Mouse (Mus musculus): ENCODE measurements around the gene Sycp3. TPM values are rescaled to one million over a fixed set of nuclear protein-coding genes. Genes with fewer than 3 reads are reported as not detected.

The Sycp3 gene
- polyA plus RNA-seq, 1 experiment from 2014 or later: not detected

DNA sequence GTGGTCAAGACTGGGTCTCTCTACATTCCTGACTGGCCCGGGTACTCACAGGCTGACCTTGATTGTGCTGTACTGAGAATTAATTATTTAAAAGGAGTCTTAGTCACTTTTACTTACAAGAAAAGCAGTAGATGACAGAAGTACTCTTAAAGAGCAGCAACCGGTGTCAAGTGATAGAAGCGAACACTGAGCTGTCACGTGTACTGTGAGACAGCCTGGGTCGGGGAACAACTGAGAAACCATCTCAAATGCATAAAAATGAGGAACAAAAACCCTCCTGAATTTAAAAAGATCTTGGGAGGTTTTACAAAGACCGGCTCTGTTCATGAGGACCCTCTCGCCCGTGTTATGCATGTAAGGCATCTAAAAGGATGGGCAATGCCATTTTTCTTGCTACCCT is 33.3 kb downstream of the Sycp3 start:
- Histone ChIP-seq H3K27ac (ENCODE audit: low read length) (no peak overlapping the region), H3K27me3 (ENCODE audit: control insufficient read depth, insufficient read depth, low read length) (no peaks in the 10 kb centered on the region), H3K4me2 (ENCODE audit: low read depth, low read length) (no peak overlapping the region), H3K9me3 (replicated peaks; ENCODE audit: control insufficient read depth, low read length) (no peaks in the 10 kb centered on the region), H3K4me1 (ENCODE audit: control insufficient read depth, insufficient read depth, low read length) (no peaks in the 10 kb centered on the region), H3K9ac (ENCODE audit: low read length) (no peak overlapping the region), H3K36me3 (ENCODE audit: control insufficient read depth, insufficient read depth, low read length) (no peaks in the 10 kb centered on the region), H3K4me3 (replicated peaks; ENCODE audit: low read length) (no peak overlapping the region)
- 81% methylated on average over 8 of the region's 8 CpGs for WGBS
- no peak for ATAC-seq (ENCODE audit: insufficient read depth, low FRiP score)

DNA sequence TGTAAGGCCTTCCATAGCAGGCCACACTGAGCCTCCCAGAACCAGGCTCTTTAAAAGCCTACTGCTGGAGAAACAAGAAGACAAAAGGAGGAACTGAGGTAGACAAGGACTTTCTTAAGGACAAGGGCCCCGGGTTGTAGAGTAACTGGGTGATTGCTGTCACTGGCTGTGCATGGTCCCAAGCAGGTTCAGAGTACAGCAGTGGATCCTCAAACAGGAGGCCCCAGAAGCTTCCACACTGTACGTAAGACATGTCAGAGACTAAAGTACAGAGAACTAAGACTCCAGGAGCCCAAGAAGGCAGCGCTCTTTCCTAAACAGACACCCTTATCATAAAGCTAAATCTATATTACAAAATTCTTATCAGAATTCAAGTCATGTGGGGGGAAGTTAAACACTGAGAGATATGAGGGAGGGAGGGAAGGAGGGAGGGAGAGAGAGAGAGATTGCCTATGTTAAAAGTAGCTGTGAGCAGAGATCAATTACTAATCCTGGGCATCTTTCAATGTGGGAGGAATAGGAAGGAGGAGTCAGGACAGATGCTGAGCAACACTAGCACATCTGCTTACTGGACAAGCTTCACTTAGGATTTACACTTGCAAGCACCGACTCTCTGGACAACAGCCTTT is 35.7 kb downstream of the Sycp3 start:
- no peaks in the 10 kb centered on the region for H3K27me3 ChIP-seq (ENCODE audit: control insufficient read depth, insufficient read depth, low read length)
- no peaks in the 10 kb centered on the region for H3K9me3 ChIP-seq (replicated peaks; ENCODE audit: control insufficient read depth, low read length)
- H3K36me3 ChIP-seq (ENCODE audit: control insufficient read depth, insufficient read depth, low read length): no peaks in the 10 kb centered on the region
- H3K9ac ChIP-seq (ENCODE audit: low read length): no peak overlapping the region
- no peak for ATAC-seq (ENCODE audit: insufficient read depth, low FRiP score)
- H3K4me3 ChIP-seq (replicated peaks; ENCODE audit: low read length): no peak overlapping the region
- 76% methylated on average over 4 of the region's 4 CpGs for WGBS
- H3K4me2 ChIP-seq (ENCODE audit: low read depth, low read length): no peak overlapping the region
- H3K27ac ChIP-seq (ENCODE audit: low read length): no peak overlapping the region
- no peaks in the 10 kb centered on the region for H3K4me1 ChIP-seq (ENCODE audit: control insufficient read depth, insufficient read depth, low read length)

DNA sequence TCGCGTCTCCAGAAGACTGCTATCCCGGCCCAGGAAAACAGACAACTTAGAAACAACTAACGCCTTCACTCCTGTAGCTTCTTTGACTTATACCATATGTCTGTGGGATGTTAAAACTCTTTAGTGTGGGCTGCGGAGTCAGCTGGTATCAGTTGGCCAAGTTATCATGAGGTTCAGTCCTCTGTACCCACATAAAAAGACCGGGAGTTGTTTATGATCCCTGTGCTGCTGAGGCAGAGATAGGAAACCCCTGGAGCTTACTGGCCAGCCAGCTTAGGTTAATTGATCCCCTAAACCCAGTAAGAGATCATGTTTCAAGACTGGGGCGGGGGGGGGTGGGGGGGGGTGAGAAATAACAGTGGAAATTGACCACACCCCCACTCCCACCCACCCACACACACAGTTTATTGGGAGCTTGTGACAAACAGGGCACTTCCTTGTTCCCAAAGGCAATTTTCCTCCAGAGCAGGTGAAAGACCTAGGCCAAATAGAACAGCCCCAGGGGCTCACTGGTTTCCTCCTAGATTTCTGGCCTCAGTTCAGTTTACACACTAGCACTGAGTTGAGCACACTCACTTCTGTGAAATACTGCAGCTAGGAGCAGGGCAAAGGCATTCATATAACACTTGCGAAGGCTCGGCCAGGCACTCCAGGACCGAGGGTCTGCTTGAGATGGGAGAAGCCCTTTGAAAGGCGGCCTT is 37.6 kb downstream of the Sycp3 start:
- Histone ChIP-seq H3K27me3 (ENCODE audit: control insufficient read depth, insufficient read depth, low read length) (no peaks in the 10 kb centered on the region), H3K36me3 (ENCODE audit: control insufficient read depth, insufficient read depth, low read length) (no peaks in the 10 kb centered on the region), H3K4me3 (replicated peaks; ENCODE audit: low read length) (no peak overlapping the region), H3K9me3 (replicated peaks; ENCODE audit: control insufficient read depth, low read length) (no peaks in the 10 kb centered on the region), H3K4me1 (ENCODE audit: control insufficient read depth, insufficient read depth, low read length) (0 out of 2 replicates have a peak, but pooled peaks cover 3% of the 10 kb centered on the region), H3K9ac (ENCODE audit: low read length) (no peak overlapping the region), H3K4me2 (ENCODE audit: low read depth, low read length) (no peak overlapping the region), H3K27ac (ENCODE audit: low read length) (no peak overlapping the region)
- WGBS: 57% methylated on average over 11 of the region's 11 CpGs
- ATAC-seq (ENCODE audit: insufficient read depth, low FRiP score): no peak

- peaks cover 17% of the 10 kb centered on the region for H3K4me1 ChIP-seq (ENCODE audit: control insufficient read depth, insufficient read depth, low read length)
- no peaks in the 10 kb centered on the region for H3K36me3 ChIP-seq (ENCODE audit: control insufficient read depth, insufficient read depth, low read length)
- no peak overlapping the region for H3K9ac ChIP-seq (ENCODE audit: low read length)
- ATAC-seq (ENCODE audit: insufficient read depth, low FRiP score): no peak
- H3K9me3 ChIP-seq (replicated peaks; ENCODE audit: control insufficient read depth, low read length): no peaks in the 10 kb centered on the region
- H3K27me3 ChIP-seq (ENCODE audit: control insufficient read depth, insufficient read depth, low read length): no peaks in the 10 kb centered on the region
- 53% methylated on average over 5 of the region's 5 CpGs for WGBS
- no peak overlapping the region for H3K27ac ChIP-seq (ENCODE audit: low read length)
- no peak overlapping the region for H3K4me3 ChIP-seq (replicated peaks; ENCODE audit: low read length)
- no peak overlapping the region for H3K4me2 ChIP-seq (ENCODE audit: low read depth, low read length)
Observed at GRCm38 (mm10) chr10:88499993-88500392, 40.6 kb downstream of the Sycp3 start.

DNA sequence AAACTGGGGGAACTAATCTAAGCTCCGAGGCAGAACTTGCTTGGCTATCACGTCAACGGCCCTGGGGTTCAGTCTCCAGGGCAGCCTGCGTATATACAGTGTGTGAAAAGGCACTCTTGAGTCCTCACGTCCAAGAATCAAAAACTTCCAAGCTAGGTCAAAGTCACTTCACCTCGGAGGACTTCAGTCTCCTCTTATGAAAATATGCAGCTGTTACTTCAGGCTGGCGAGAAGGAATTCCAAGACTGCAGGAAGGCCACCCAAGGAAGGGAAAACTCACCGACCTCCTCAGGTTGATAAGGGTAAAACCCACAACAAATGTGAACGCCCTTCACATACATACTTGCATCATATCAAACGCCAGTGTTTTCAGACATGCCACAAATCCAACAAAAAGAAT is 42.0 kb downstream of the Sycp3 start:
- 49% methylated on average over 10 of the region's 10 CpGs for WGBS
- no peak overlapping the region for H3K27ac ChIP-seq (ENCODE audit: low read length)

DNA sequence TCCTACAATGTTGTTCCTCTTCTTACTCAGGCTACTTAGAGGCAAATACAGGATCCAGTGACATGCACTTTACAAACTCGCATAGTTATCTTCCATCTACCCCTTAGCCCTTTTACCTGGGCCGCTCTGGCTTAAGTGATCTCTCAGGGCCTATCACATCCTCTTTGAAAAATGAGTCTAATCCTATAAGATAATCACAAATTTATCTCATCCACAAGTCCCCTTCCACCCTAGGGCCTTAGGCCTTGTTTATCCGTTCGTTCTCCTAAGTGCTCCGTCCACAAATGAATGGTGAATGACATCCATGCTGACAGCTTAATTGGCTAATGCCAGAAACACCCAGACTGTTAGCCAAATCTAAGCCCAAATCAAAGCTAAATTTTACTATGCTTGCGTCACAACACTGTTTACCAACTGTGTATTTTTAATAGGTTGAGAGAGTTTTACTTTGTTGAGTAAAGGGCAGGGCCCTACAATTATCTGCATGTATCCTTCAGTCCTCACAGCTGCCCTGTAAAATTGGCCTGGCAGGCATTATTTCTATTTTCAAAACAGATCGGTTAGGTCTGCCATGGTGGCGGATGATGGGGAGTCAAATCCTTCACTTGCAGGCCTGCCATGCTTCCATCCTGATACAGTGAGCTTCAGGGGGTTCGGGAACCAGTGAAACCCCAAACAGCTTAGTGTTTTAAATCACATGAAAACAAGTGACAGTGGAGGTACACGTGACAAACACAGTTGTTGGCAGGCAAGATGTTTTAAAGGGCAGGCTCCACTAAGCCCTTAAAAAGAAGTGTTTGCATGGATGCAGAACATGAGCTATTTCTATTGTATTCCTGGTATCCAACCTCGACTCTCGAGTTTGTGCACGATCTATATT is 42.8 kb downstream of the Sycp3 start:
- Histone ChIP-seq H3K9ac (ENCODE audit: low read length) (no peak overlapping the region), H3K4me2 (ENCODE audit: low read depth, low read length) (peak overlapping the region; percentile 21; the same call in 1 of the 2 replicates), H3K4me1 (ENCODE audit: control insufficient read depth, insufficient read depth, low read length) (peaks cover 21% of the 10 kb centered on the region), H3K4me3 (replicated peaks; ENCODE audit: low read length) (0 out of 2 replicates have a peak overlapping the region, but pooled peaks have one; percentile 1), H3K27ac (ENCODE audit: low read length) (no peak overlapping the region), H3K27me3 (ENCODE audit: control insufficient read depth, insufficient read depth, low read length) (no peaks in the 10 kb centered on the region), H3K36me3 (ENCODE audit: control insufficient read depth, insufficient read depth, low read length) (no peaks in the 10 kb centered on the region), H3K9me3 (replicated peaks; ENCODE audit: control insufficient read depth, low read length) (no peaks in the 10 kb centered on the region)
- 73% methylated on average over 13 of the region's 13 CpGs for WGBS
- no peak for ATAC-seq (ENCODE audit: insufficient read depth, low FRiP score)

More for the DNA sequence above, 42.0 kb downstream of the Sycp3 start:
- no peak overlapping the region for H3K4me3 ChIP-seq (replicated peaks; ENCODE audit: low read length)
- H3K9ac ChIP-seq (ENCODE audit: low read length): no peak overlapping the region
- no peak for ATAC-seq (ENCODE audit: insufficient read depth, low FRiP score)
- H3K4me2 ChIP-seq (ENCODE audit: low read depth, low read length): no peak overlapping the region
- no peaks in the 10 kb centered on the region for H3K9me3 ChIP-seq (replicated peaks; ENCODE audit: control insufficient read depth, low read length)
- H3K36me3 ChIP-seq (ENCODE audit: control insufficient read depth, insufficient read depth, low read length): no peaks in the 10 kb centered on the region
- peaks cover 21% of the 10 kb centered on the region for H3K4me1 ChIP-seq (ENCODE audit: control insufficient read depth, insufficient read depth, low read length)
- no peaks in the 10 kb centered on the region for H3K27me3 ChIP-seq (ENCODE audit: control insufficient read depth, insufficient read depth, low read length)

DNA sequence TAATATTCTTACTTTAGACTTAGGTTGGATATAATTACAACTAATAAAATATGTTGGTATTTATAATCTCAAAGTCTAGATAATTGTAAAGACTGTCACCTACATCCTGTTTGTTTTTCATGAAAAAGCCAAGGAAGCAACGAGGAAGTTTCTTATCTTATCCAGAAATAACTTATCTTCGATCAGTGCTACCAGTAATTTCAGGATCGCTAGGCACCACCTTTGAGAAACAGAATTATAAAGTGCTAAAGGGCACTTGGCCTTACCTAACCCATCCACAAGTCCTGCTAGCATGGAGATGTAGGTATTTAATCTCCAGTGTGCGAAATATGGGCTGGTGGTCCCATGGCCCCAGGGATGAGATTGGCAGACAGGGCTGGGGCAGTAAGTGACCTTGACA is 43.5 kb downstream of the Sycp3 start:
- H3K36me3 ChIP-seq (ENCODE audit: control insufficient read depth, insufficient read depth, low read length): no peaks in the 10 kb centered on the region
- no peak for ATAC-seq (ENCODE audit: insufficient read depth, low FRiP score)
- 30% methylated on average over 4 of the region's 4 CpGs for WGBS
- peaks cover 21% of the 10 kb centered on the region for H3K4me1 ChIP-seq (ENCODE audit: control insufficient read depth, insufficient read depth, low read length)
- H3K27ac ChIP-seq (ENCODE audit: low read length): peak overlapping the region; percentile 52
- peak overlapping the region; percentile 85 for H3K4me3 ChIP-seq (replicated peaks; ENCODE audit: low read length)
- H3K4me2 ChIP-seq (ENCODE audit: low read depth, low read length): peak overlapping the region; percentile 92
- H3K9me3 ChIP-seq (replicated peaks; ENCODE audit: control insufficient read depth, low read length): no peaks in the 10 kb centered on the region
- no peaks in the 10 kb centered on the region for H3K27me3 ChIP-seq (ENCODE audit: control insufficient read depth, insufficient read depth, low read length)
- H3K9ac ChIP-seq (ENCODE audit: low read length): peak overlapping the region; percentile 93

DNA sequence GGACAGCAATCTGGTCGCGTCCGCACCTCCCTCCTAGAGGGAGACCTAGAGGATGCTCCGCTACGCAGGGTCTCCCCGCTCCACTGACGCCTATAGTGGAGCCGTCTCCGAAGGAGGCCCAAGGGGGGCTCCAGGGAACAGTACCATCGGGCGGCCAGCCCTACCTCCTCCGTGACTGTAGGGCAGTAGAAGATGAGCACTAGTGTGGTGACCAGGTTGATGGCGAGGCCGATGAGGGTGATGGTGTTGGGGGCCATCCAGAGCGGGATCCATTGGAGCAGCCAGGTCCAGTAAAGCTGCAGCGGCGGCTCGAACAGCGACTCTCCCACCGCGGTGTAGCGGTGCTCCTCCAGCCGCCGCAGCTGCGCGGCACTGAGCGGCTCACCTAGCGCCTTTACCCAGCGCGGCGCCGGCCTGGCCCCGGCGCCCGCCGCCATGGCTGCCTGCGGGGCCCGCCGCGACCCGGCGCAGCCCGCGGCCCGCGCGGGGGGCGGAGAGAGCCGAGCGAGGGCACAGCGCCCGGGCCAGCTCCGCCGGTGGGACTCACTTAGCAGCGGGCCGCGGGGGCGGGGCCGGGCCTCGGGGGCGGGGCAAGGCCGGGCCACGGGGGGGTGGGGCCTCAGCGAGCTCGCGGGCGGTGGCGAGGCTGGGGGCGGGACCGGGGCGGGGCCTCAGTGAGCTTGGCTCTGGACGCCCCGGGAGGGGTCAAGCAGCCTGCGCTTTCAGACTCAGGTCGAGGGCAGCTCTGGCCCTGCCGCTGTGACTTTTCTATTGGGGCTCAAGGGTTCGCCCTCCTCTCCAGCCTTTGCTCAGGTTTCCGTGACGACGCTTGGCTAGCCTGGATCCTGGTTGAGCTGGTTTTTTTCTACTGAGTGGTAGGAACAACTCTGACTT is 44.3 kb downstream of the Sycp3 start, which contains the start of gene Chpt1:
Chpt1 (minus strand) TSS at position 653 of the 894 bp plus-strand sequence.
- no peaks in the 10 kb centered on the region for H3K36me3 ChIP-seq (ENCODE audit: control insufficient read depth, insufficient read depth, low read length)
- peak within 1 kb of the TSS; percentile 85 for H3K4me3 ChIP-seq (replicated peaks; ENCODE audit: low read length)
- H3K27ac ChIP-seq (ENCODE audit: low read length): peak within 1 kb of the TSS; percentile 70
- H3K27me3 ChIP-seq (ENCODE audit: control insufficient read depth, insufficient read depth, low read length): no peaks in the 10 kb centered on the region
- peak within 1 kb of the TSS; percentile 92 for H3K4me2 ChIP-seq (ENCODE audit: low read depth, low read length)
- peaks cover 21% of the 10 kb centered on the region for H3K4me1 ChIP-seq (ENCODE audit: control insufficient read depth, insufficient read depth, low read length)
- H3K9ac ChIP-seq (ENCODE audit: low read length): peak within 1 kb of the TSS; percentile 93
- peak; percentile 95 for ATAC-seq (ENCODE audit: insufficient read depth, low FRiP score)
- WGBS: under 1% methylated on average over 63 of the region's 80 CpGs
- no peaks in the 10 kb centered on the region for H3K9me3 ChIP-seq (replicated peaks; ENCODE audit: control insufficient read depth, low read length)
